Mouse (Mus musculus) liver, embryonic 14.5 days (tissue): ENCODE results near the gene Atf7ip. TPM values are rescaled to one million over a fixed set of nuclear protein-coding genes. Genes with fewer than 3 reads are reported as not detected.

ENCODE experiments used
- ATAC-seq: fragments of 200-750 bp; cut with Nextera tagmentation; 2 replicates; pipeline ENCODE4 v1.8.0; 2017; ENCODE audit warnings: moderate number of reproducible peaks, mild to moderate bottlenecking, moderate library complexity; ENCODE audit not compliant: insufficient read depth
- DNase-seq, 3 experiments: peaks; one replicate each; pipeline ENCODE4 v3.0.0-alpha.2; 2012 to 2013; ENCODE audit warnings: low read depth in 3 of 3, low spot score in 3 of 3
- H3K27ac ChIP-seq: fragments of 300-500 bp; sonication (generic); 2 replicates; pipeline ENCODE4 v1.5.1; 2014; ENCODE audit warnings: moderate library complexity, mild to moderate bottlenecking, control low read depth, inconsistent platforms
- H3K27me3 ChIP-seq: fragments of 300-500 bp; sonication (generic); 2 replicates; pipeline ENCODE4 v1.6.1; 2014; ENCODE audit warnings: mild to moderate bottlenecking, low read length, moderate library complexity; ENCODE audit not compliant: control insufficient read depth, insufficient read depth
- H3K36me3 ChIP-seq: fragments of 300-500 bp; sonication (generic); replicated peaks from 2 replicates; pipeline ENCODE4 v1.6.1; 2014; ENCODE audit warnings: low read depth; ENCODE audit not compliant: control insufficient read depth, insufficient read depth
- H3K4me1 ChIP-seq, 2 experiments: fragments of 200-500 bp in 1 of 2; fragments of 300-500 bp in 1 of 2; sonication (generic) in 1 of 2; replicated peaks; 2 replicates each; pipeline ENCODE4 v1.6.1; 2012 to 2014; ENCODE audit warnings: antibody characterized with exemption in 1 of 2, inconsistent platforms in 1 of 2, low read length in 1 of 2; ENCODE audit not compliant: control insufficient read depth in 2 of 2, insufficient read depth in 2 of 2
- H3K4me2 ChIP-seq: fragments of 300-500 bp; sonication (generic); 2 replicates; pipeline ENCODE4 v1.6.1; 2014; ENCODE audit warnings: low read depth, mild to moderate bottlenecking, control low read depth, moderate library complexity
- H3K4me3 ChIP-seq, 2 experiments: fragments of 200-500 bp in 1 of 2; fragments of 300-500 bp in 1 of 2; sonication (generic) in 1 of 2; 2 replicates each; pipeline ENCODE4 v1.5.1; 2012 to 2014; ENCODE audit warnings: low read depth in 2 of 2, low read length in 2 of 2, mild to moderate bottlenecking in 2 of 2, control low read depth in 1 of 2, inconsistent platforms in 1 of 2, moderate library complexity in 1 of 2; ENCODE audit not compliant: insufficient read depth in 1 of 2
- H3K9ac ChIP-seq: fragments of 300-500 bp; sonication (generic); replicated peaks from 2 replicates; pipeline ENCODE4 v1.6.1; 2014; ENCODE audit warnings: mild to moderate bottlenecking, control low read depth, moderate library complexity
- H3K9me3 ChIP-seq: fragments of 300-500 bp; sonication (generic); 2 replicates; pipeline ENCODE4 v1.6.1; 2016; ENCODE audit warnings: low read length, mixed read lengths; ENCODE audit not compliant: control insufficient read depth
- CTCF ChIP-seq: IDR thresholded peaks from 2 replicates; pipeline ENCODE4 v1.5.1; 2016; ENCODE audit warnings: antibody characterized with exemption, low read depth, control low read depth
- EP300 ChIP-seq: IDR thresholded peaks from 2 replicates; pipeline ENCODE4 v1.6.1; 2016; ENCODE audit warnings: antibody characterized with exemption, low read depth
- WGBS: fragments of 180-500 bp; shearing (Covaris S2); extraction: QIAGEN DNeasy Blood & Tissue Kit; methylation state at CpG from one replicate; pipeline ENCODE4 v1.1.7; 2014; ENCODE audit not compliant: insufficient replicate concordance; 5-methylcytosine and 5-hydroxymethylcytosine counted together
- polyA plus RNA-seq, 2 experiments: library from polyadenylated mRNA; depleted of rRNA in 1 of 2; stranded (reverse) in 1 of 2; unstranded in 1 of 2; fragments of >200 nt; fragmentation: Nextera tagmentation in 1 of 2; extraction: Ambion mirVana in 1 of 2; gene quantifications; 2 replicates each; pipeline versions ENCODE4 v1.2.1 to v1.2.3; 2012 to 2014

The Atf7ip gene
- polyA plus RNA-seq, 2 experiments: 7.2 to 14.2 TPM

- H3K36me3 ChIP-seq: no peaks in the 10 kb centered on the region
- no peak overlapping the region for H3K4me2 ChIP-seq
- ATAC-seq (no peak), DNase-seq (no peak)
- H3K4me3 ChIP-seq: no peak overlapping the region
- no peaks in the 10 kb centered on the region for H3K9me3 ChIP-seq
- no peaks in the 10 kb centered on the region for H3K4me1 ChIP-seq
- 67% methylated on average over 4 of the region's 4 CpGs for WGBS
- no peak overlapping the region for H3K27ac ChIP-seq
- no peak for TF ChIP-seq CTCF
- no peak for TF ChIP-seq EP300
- no peaks in the 10 kb centered on the region for H3K27me3 ChIP-seq
- H3K9ac ChIP-seq: no peak overlapping the region
Measured at GRCm38 (mm10) chr6:136486166-136486565, 19.8 kb upstream of the Atf7ip start.

GRCm38 (mm10) chr6:136486801-136487553, 19.0 kb upstream of the Atf7ip start:
- Histone ChIP-seq H3K4me1 (no peaks in the 10 kb centered on the region), H3K4me3 (no peak overlapping the region), H3K27me3 (no peaks in the 10 kb centered on the region), H3K27ac (no peak overlapping the region), H3K9ac (no peak overlapping the region), H3K9me3 (no peaks in the 10 kb centered on the region), H3K4me2 (peak overlapping the region; percentile 28; the same call in 1 of the 2 replicates), H3K36me3 (no peaks in the 10 kb centered on the region)
- no peak for DNase-seq
- TF ChIP-seq CTCF: no peak
- no peak for TF ChIP-seq EP300
- no peak; the same call in 1 of the 2 replicates for ATAC-seq
- 62% methylated on average over 36 of the region's 36 CpGs for WGBS

- H3K27ac ChIP-seq: no peak overlapping the region
- DNase-seq (no peak), ATAC-seq (no peak)
- no peaks in the 10 kb centered on the region for H3K27me3 ChIP-seq
- whole genome bisulfite sequencing: 71% methylated on average over 1 of the region's 1 CpGs
- no peak overlapping the region for H3K9ac ChIP-seq
- no peak overlapping the region for H3K4me2 ChIP-seq
- H3K36me3 ChIP-seq: no peaks in the 10 kb centered on the region
- no peaks in the 10 kb centered on the region for H3K9me3 ChIP-seq
- TF ChIP-seq CTCF (no peak), EP300 (no peak)
- H3K4me3 ChIP-seq: no peak overlapping the region
- no peaks in the 10 kb centered on the region for H3K4me1 ChIP-seq
Measured at GRCm38 (mm10) chr6:136487554-136487950, 18.4 kb upstream of the Atf7ip start.

GRCm38 (mm10) chr6:136489899-136490298, 16.1 kb upstream of the Atf7ip start:
- 60% methylated on average over 3 of the region's 3 CpGs for WGBS
- ATAC-seq: no peak
- no peak overlapping the region for H3K9ac ChIP-seq
- H3K27me3 ChIP-seq: no peaks in the 10 kb centered on the region
- TF ChIP-seq EP300 (no peak), CTCF (no peak)
- DNase-seq: no peak
- H3K4me3 ChIP-seq: no peak overlapping the region
- H3K4me2 ChIP-seq: no peak overlapping the region
- H3K9me3 ChIP-seq: no peaks in the 10 kb centered on the region
- H3K4me1 ChIP-seq: no peaks in the 10 kb centered on the region
- no peaks in the 10 kb centered on the region for H3K36me3 ChIP-seq
- no peak overlapping the region for H3K27ac ChIP-seq

- Histone ChIP-seq H3K27ac (no peak overlapping the region), H3K36me3 (no peaks in the 10 kb centered on the region), H3K9me3 (no peaks in the 10 kb centered on the region), H3K4me3 (no peak overlapping the region), H3K4me2 (no peak overlapping the region), H3K9ac (no peak overlapping the region), H3K4me1 (no peaks in the 10 kb centered on the region), H3K27me3 (no peaks in the 10 kb centered on the region)
- 46% methylated on average over 6 of the region's 6 CpGs for WGBS
- no peak for ATAC-seq
- no peak for DNase-seq
- TF ChIP-seq EP300: no peak
- TF ChIP-seq CTCF: no peak
Measured at GRCm38 (mm10) chr6:136490516-136491475, 15.2 kb upstream of the Atf7ip start.
